8 mouse cellular contexts compared by ENCODE assay signal in the genomic region with DNA sequence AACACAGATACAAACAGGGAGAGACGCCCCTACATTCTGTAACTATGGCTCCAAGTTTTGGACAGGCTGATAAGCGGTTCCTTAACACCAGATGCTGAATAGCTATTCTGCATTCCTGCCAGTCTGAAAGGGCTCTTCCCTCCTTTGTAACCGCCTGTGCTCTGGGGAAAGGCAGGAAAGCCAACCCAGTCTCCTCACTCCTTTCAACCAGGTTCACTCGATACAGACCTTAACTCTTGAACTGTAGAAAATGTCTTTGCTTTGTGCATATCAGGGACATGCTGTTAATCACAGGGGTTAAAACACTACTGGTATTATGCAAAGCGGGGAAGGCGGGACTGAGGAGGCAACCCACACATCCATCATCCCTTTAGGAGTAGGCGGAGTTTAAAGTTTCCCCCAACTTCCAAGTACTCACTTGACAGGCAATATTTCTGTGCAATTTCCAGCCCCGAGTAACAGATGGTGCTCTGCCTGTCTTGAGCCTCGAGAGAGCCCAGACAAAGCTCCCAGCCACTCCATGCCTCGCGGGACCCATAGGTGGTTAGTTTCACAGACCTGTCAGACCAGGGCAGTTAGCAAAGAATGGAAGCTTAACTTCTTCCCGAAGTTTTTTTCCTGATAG. TPM values are rescaled to one million over a fixed set of nuclear protein-coding genes. Genes with fewer than 3 reads are reported as not detected.
A peak's percentile ranks its signal among the peaks of the same experiment; 100 is the strongest.
DNase-seq lines count a peak whose midpoint lies in the region; ATAC-seq and TF ChIP-seq lines count a peak whose summit lies in the region.

No protein-coding gene starts in this region.

- ATAC-seq in embryonic facial prominence, embryonic 11.5 days (replicated peaks; ENCODE audit: insufficient number of reproducible peaks, low FRiP score, low TSS enrichment, low read depth), result no peak; the same call in 1 of the 2 replicates
- ATAC-seq in heart, embryonic 12.5 days (ENCODE audit: insufficient number of reproducible peaks, low FRiP score), result no peak
- peak; percentile 52 for ATAC-seq in lung, embryonic 16.5 days (ENCODE audit: low read depth)

- peak; percentile 62 to 91 for DNase-seq in adrenal gland, adult (ENCODE audit: inconsistent age in 2 of 2, low spot score in 1 of 2)
- peak; percentile 75 for DNase-seq in embryonic facial prominence, embryonic 11.5 days (ENCODE audit: low spot score)
- peak; percentile 33 for DNase-seq in kidney, adult 9 months
- peak; percentile 57 for DNase-seq in retina, postnatal 1 day
- DNase-seq in cerebellum, adult 2 months, result no peak
- DNase-seq in right cerebral cortex, postnatal 36 days (ENCODE audit: low spot score in 2 of 2), result no peak

- peak overlapping the region; percentile 83 for H3K27ac ChIP-seq in embryonic facial prominence, embryonic 11.5 days (replicated peaks; ENCODE audit: low read depth, low read length)
- peak overlapping the region; percentile 90 for H3K27ac ChIP-seq in heart, embryonic 12.5 days (ENCODE audit: poor library complexity, severe bottlenecking)
- H3K27ac ChIP-seq in lung, embryonic 16.5 days (ENCODE audit: low read length), result peak overlapping the region; percentile 96
- no peak overlapping the region for H3K27ac ChIP-seq in cerebellum, adult 2 months (ENCODE audit: insufficient read depth, low read length)

- no peaks in the 10 kb centered on the region for H3K4me1 ChIP-seq in embryonic facial prominence, embryonic 11.5 days (ENCODE audit: control insufficient read depth, insufficient read depth, low read length)
- peaks cover 10% of the 10 kb centered on the region for H3K4me1 ChIP-seq in heart, embryonic 12.5 days (replicated peaks)
- peaks cover 6% of the 10 kb centered on the region for H3K4me1 ChIP-seq in lung, embryonic 16.5 days (replicated peaks; ENCODE audit: control insufficient read depth, insufficient read depth, low read length)
- H3K4me1 ChIP-seq in cerebellum, adult 2 months (ENCODE audit: control insufficient read depth, insufficient read depth, low read length), result no peaks in the 10 kb centered on the region

- no peak for TF ChIP-seq CTCF in cerebellum, adult 2 months (IDR thresholded peaks at IDR 0.05; ENCODE audit: borderline replicate concordance, insufficient read depth, low read depth, low read length)

- TF ChIP-seq POLR2A in cerebellum, adult 2 months (IDR thresholded peaks at IDR 0.05; ENCODE audit: borderline replicate concordance, insufficient read depth, low read length), result no peak

- H3K36me3 ChIP-seq in embryonic facial prominence, embryonic 11.5 days (replicated peaks; ENCODE audit: control insufficient read depth, insufficient read depth, low read depth, low read length), result no peaks in the 10 kb centered on the region
- H3K36me3 ChIP-seq in heart, embryonic 12.5 days, result no peaks in the 10 kb centered on the region
- no peaks in the 10 kb centered on the region for H3K36me3 ChIP-seq in lung, embryonic 16.5 days (ENCODE audit: control insufficient read depth, insufficient read depth, low read length)

- H3K9me3 ChIP-seq in embryonic facial prominence, embryonic 11.5 days (replicated peaks; ENCODE audit: control insufficient read depth, low read length), result no peaks in the 10 kb centered on the region
- H3K9me3 ChIP-seq in heart, embryonic 12.5 days (replicated peaks), result no peaks in the 10 kb centered on the region
- no peaks in the 10 kb centered on the region for H3K9me3 ChIP-seq in lung, embryonic 16.5 days (ENCODE audit: control insufficient read depth, low read length)

- no peaks in the 10 kb centered on the region for H3K27me3 ChIP-seq in embryonic facial prominence, embryonic 11.5 days (ENCODE audit: control insufficient read depth, insufficient read depth, low read length)
- no peaks in the 10 kb centered on the region for H3K27me3 ChIP-seq in heart, embryonic 12.5 days (replicated peaks)
- no peaks in the 10 kb centered on the region for H3K27me3 ChIP-seq in lung, embryonic 16.5 days (ENCODE audit: control insufficient read depth, insufficient read depth, low read depth, low read length)
- peaks cover 3% of the 10 kb centered on the region; the same call in 1 of the 2 replicates for H3K27me3 ChIP-seq in cerebellum, adult 2 months (ENCODE audit: control insufficient read depth, insufficient read depth, low read length)

- peak overlapping the region; percentile 94 for H3K9ac ChIP-seq in embryonic facial prominence, embryonic 11.5 days (replicated peaks; ENCODE audit: low read length)
- peak overlapping the region; percentile 88 for H3K9ac ChIP-seq in heart, embryonic 12.5 days
- H3K9ac ChIP-seq in lung, embryonic 16.5 days (ENCODE audit: low read length), result peak overlapping the region; percentile 87

- 2% methylated on average over 12 of the region's 12 CpGs for WGBS in embryonic facial prominence, embryonic 11.5 days
- WGBS in heart, embryonic 12.5 days, result 1% methylated on average over 12 of the region's 12 CpGs
- under 1% methylated on average over 12 of the region's 12 CpGs for WGBS in lung, embryonic 16.5 days
- WGBS in cerebellum, adult 2 months, result 7% methylated on average over 12 of the region's 12 CpGs

- H3K4me2 ChIP-seq in embryonic facial prominence, embryonic 11.5 days (ENCODE audit: low read depth, low read length), result peak overlapping the region; percentile 66
- H3K4me2 ChIP-seq in heart, embryonic 12.5 days, result peak overlapping the region; percentile 85
- peak overlapping the region; percentile 78 for H3K4me2 ChIP-seq in lung, embryonic 16.5 days (ENCODE audit: low read depth, low read length)

- peak overlapping the region; percentile 81 for H3K4me3 ChIP-seq in embryonic facial prominence, embryonic 11.5 days (ENCODE audit: low read depth, low read length)
- H3K4me3 ChIP-seq in heart, embryonic 12.5 days, result peak overlapping the region; percentile 79
- peak overlapping the region; percentile 88 for H3K4me3 ChIP-seq in lung, embryonic 16.5 days (ENCODE audit: low read length)
- H3K4me3 ChIP-seq in cerebellum, adult 2 months (replicated peaks; ENCODE audit: insufficient read depth, low read depth, low read length), result no peak overlapping the region

RNA-seq across cellular contexts. Expression of a gene that starts 1.2 kb away (rescaled TPM):
- 15.1 and 16.0 TPM in 2 replicates for polyA plus RNA-seq in embryonic facial prominence, embryonic 11.5 days (2014; fragmentation: Nextera tagmentation; extraction: Ambion mirVana)
- polyA plus RNA-seq in heart, embryonic 12.5 days (2016; fragmentation: Nextera tagmentation; extraction: Ambion mirVana), result 15.6 and 15.7 TPM in 2 replicates
- 13.7 and 14.0 TPM in 2 replicates for polyA plus RNA-seq in lung, embryonic 16.5 days (2015; fragmentation: Nextera tagmentation; extraction: Ambion mirVana)
- 1.5 and 1.7 TPM in 2 replicates for polyA plus RNA-seq in cerebellum, adult 2 months (2012; rRNA removed)

Comparison
In these comparisons a context has a peak if more than half of its experiments do, and no peak if none do; other contexts are left out.
1. DNase-seq: peak in adrenal gland, adult (2 of 2), embryonic facial prominence, embryonic 11.5 days (single experiment), kidney, adult 9 months (single experiment) and retina, postnatal 1 day (single experiment); none in cerebellum, adult 2 months (0 of 2) and right cerebral cortex, postnatal 36 days (0 of 2).
2. Peak in every context shown above with its lines, with median percentiles within 50 percentile points of each other: H3K4me2 ChIP-seq and H3K9ac ChIP-seq.